Mouse (Mus musculus) c-Kit-positive CD71-negative TER-119-negative erythroid progenitor cells, embryonic 14.5 days (primary cell): ENCODE measurements at regions not wholly inside any gene's neighbourhood (a gene's known extent, or its start where the extent isn't known, plus 50 kb on each side); places are given as distances from the start of the nearest gene placed in this dataset.

ENCODE experiments used
- DNase-seq: peaks from one replicate; pipeline ENCODE4 v3.0.0-alpha.2; 2013; ENCODE audit warnings: low read depth

- DNase-seq, result no peak
These were observed 232.7 kb upstream of the Serp2 start for GRCm38 (mm10) chr14:76789376-76789775.

DNA sequence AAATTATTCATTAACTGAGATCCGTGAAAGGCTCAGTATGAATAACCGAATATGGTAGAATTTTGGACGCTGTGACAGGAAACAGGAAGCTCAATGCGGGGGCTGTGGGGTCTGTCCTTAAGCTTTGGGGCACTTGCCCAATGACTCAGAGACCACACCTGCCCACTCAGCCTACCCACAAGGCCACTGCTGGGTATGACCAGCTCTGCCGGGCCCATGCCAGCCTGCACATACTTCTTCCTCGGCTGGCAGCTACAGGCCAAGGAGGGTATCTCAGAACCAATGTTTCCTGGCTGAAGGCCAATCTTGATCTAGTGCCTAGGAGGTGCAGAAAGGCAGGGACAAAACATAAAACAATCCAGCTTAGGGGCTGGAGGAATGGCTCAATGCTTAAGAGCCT is 230.9 kb upstream of the Serp2 start:
- peak; percentile 40 for DNase-seq

GRCm38 (mm10) chr14:76786214-76786613 is 229.5 kb upstream of the Serp2 start:
- no peak for DNase-seq

GRCm38 (mm10) chr14:76781524-76781880 is 224.8 kb upstream of the Serp2 start:
- no peak for DNase-seq

- DNase-seq, result no peak
These were observed 224.2 kb upstream of the Serp2 start for GRCm38 (mm10) chr14:76780572-76781523.

DNA sequence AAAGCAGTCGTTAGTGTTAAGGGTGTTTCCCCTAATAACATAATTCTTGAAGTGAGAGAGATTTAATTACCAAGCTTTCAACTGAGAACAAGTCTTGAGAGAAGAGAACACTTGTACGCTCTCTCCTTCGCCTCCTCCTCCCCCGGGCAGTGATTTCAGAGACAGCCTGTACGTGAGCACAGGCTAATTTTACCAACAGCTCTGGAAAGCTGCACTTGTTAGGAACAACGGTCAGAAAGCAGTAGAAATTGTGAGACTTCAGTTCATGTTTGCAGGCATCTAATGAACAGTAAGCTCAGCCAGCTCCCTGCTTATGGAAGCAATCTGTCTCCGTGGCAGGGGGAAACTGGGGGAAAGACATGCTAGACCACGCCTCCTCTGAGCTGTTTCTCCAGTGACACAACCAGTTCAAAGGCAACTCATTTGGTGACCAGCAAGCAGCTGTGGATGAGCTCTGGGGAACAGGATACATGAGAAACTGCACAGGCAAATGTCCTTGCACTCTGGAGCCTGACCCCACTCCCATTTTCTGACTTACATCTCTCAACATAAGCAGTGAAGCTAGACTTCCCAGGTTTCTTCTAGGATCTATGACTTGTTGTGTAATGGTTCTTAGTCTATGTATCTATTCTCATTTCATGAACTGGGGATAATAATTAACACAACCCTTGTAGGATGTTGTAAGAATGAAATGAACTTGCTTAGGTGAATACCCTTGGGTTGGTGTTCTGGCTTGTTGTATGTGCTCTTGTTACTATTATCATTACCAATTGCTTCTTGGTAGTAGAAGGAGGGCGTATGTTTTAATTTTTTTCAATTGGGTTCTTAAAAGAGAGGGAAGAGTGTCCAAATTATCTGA is 222.1 kb upstream of the Serp2 start:
- DNase-seq, result no peak

DNA sequence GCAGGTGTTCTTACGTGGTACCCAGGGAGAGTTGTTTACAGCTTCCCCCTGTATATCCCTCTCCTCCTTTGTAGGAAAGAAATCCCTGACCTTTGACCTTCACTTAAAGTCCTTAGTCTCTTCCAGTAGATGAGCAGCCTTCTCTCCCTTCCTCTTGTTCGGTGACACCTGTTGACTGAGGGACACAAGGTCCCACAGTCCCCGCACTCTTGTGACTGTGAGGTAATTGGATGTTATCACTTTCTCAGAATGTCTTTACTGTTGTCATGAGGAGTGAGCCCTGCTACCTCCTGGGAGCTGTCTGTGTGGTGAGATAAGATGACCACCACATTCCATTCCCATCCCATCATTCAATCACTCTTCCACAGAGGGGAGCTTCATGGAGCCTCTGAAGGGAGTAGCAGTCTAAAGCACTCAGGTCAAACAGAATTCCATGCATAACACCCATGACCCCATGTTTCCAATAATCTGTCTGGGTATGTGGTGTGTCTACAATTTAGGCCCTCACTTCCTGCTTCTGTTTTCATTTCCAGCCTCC is 218.8 kb upstream of the Serp2 start:
- no peak for DNase-seq

DNA sequence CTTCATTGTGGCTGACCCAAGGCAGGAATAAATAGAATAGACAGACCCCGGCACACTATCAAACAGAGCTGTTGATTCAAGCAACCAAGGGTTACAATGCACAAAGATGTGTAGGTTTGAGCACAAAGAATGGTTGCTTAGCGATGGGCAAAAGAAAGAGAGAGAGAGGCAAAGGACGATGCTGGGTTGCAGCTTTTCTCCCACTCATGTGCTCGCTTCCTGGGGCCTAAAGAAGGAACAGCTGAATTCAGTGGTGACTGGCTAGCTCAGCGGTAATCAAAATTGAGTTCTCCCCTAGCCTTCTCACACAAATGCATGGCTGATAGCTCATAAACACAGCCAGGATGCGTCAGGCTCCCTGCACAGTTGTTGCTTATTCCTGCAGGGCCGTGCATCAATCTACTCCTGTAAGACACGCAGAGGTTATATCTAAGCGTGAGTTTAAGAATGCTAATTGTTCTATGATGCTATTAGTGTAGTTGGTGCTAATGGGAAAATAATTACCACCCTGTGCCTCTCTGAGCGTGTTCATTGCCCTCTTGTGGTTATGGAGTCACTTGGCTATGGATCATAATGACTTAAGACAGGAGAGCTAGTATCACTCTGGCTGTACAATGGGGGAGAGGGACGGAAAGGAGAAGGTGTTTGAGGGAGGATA is 216.2 kb upstream of the Serp2 start:
- no peak for DNase-seq

DNA sequence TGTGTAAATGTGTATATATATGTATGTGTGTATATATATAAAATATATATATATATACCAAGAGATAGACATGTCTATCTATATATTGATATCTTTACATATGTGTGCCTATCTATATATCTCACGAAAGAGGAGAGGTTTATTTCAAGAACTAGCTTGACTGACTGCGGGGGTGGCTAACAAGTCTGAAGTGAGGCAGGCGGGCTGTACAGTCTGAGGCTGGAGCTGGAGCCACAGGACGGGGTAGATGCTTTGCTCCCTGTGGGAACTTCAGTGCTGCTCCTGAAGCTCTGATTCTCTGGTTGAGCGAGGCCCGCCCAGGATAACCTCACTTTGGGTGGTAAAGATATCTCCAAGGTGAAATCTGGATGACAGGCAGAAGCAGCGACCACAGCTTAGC is 213.4 kb upstream of the Serp2 start:
- DNase-seq, result no peak

GRCm38 (mm10) chr14:76767301-76767700 is 210.6 kb upstream of the Serp2 start:
- no peak for DNase-seq

DNA sequence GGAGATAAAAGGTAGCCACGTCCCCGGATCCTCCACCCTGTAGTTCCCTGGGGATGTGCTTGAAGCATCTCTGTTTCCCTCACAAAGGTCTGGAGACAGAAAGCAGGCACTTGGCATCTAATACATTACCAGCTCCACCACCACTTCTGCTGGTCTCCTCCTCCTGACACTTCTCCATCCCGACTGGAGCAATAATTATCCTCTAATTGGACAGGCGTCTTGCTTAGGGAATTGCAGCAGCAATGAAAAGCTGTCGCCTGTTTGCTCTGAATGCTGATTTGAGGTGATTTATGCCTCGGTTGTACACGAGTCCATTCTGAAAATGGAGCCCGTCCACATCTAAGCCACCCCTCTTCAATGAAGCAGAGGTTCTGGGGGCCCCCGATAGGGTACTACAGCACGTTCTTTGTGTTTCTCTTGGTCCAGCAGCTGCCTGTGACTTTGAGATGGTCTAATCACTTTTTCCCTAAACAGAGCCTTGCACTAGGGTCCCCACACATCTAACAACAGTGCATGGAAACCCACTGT is 209.6 kb upstream of the Serp2 start:
- no peak for DNase-seq

GRCm38 (mm10) chr14:76765094-76765504 is 208.4 kb upstream of the Serp2 start:
- DNase-seq, result no peak

GRCm38 (mm10) chr14:76764390-76764796 is 207.7 kb upstream of the Serp2 start:
- DNase-seq, result no peak

DNA sequence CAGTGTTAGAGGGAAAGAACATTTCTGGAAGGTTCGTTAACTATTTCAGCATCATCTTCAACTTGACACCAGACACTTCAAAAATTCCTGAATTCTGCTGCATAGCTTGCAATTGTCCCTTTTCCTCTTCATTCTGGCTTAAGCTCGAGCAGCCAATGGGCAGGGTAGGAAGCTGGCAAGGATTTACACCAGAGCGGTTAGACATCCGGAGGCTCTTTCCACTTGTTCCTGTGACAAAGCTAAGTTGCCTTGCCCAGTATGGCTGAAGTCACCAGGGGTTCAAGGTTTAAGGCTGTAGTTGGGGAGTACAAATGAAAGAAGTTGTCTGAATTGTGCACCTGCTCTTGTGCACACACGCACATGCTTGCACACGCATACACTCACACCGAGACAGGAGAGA is 206.8 kb upstream of the Serp2 start:
- DNase-seq, result no peak

DNA sequence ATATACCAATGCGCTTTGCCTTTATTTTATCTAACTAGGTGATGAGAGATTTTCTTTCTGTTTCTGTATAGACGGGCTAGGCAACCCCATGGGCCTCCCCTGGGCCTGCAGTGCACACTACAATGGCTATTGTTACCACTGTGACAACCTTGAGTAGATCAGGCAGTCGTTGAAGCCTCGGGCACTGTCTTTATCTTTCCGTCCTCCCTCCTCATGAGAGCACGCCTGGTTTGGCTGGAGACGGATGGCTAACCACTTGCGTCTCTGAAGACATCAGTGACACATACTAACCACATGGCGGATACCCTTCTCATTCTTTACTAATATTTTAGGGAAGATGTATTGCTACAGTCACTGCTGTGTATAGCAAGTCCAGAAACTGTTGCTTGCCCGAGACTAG is 206.1 kb upstream of the Serp2 start:
- no peak for DNase-seq

DNA sequence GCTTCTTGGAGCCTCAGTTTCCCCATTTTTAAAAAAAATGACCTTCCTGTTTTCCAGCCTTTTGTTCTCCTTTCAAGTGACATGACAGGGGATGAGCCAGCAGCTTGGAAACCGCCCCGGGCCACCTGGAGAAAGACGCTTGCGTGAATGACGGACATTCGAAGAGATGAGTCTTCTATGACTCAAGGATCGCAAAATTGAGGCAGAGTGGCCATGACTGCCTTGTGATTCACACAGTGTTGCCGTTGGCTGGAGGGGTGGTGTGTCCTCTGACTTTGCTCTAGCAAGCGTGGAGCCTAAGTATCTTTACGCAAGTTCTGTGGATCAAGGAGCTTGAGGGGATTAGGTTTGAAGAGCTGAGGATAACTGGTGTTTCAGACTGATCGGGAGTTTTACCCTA is 205.0 kb upstream of the Serp2 start:
- DNase-seq, result no peak

- DNase-seq, result no peak
These were observed 204.6 kb upstream of the Serp2 start for GRCm38 (mm10) chr14:76761274-76761673.

GRCm38 (mm10) chr14:76760509-76761023 is 203.9 kb upstream of the Serp2 start:
- DNase-seq, result no peak

- DNase-seq, result no peak
These were observed 202.7 kb upstream of the Serp2 start for GRCm38 (mm10) chr14:76759377-76759776.

GRCm38 (mm10) chr14:76758589-76758988 is 201.9 kb upstream of the Serp2 start:
- DNase-seq, result no peak

GRCm38 (mm10) chr14:76755591-76756376 is 199.1 kb upstream of the Serp2 start:
- DNase-seq, result no peak
